Mouse (Mus musculus): ENCODE data around the gene Med13.

Med13 gene

DNA sequence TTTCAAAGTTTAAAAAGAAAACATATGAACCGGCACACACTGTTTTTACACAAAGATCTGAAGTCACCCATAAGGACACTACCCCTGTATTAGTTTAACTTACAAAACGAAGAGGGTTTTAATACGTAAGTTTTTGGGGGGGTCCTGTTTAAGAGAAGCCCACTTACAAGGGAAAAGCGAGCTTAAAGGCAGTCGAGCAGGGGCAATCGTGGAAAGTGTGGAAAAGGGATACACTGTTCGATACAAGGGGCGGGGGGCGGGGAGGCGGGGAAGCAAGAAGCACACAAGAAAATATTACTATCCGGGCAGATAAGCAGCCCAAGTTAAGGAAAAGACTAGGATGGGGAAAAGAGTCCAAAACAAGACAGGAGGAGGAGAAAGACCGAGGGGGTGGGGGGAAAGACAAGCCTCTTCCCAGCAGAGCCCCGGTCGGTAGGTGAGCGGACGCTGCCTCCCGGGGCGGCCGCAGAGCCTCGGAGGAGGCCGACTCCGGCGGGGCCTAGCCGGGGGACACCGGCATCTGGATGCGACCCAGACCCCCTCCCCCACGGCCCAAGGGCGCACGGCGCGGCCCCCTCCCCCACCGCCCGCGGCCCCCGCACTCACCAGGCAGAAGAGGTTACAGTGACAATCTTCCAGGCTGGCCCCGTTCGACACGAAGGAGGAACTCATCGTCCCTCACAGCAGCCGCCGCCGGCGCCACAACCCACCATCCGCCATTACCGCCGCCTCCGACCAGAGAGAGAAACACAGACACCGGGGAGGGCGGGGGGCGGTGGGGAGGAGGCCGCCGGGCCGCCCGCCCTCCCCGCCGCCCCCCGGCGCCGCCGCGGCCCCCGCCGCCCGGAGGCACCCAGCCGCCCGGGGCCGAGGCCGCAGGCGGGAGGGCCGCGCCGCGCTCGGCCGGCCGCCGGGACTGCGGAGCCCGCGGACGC lies at the start of gene Med13:
Med13 (minus strand) TSS at position 749 of the 935 bp plus-strand sequence.
- peak; percentile 63 for DNase-seq (ENCODE audit: low read depth, low spot score)

DNA sequence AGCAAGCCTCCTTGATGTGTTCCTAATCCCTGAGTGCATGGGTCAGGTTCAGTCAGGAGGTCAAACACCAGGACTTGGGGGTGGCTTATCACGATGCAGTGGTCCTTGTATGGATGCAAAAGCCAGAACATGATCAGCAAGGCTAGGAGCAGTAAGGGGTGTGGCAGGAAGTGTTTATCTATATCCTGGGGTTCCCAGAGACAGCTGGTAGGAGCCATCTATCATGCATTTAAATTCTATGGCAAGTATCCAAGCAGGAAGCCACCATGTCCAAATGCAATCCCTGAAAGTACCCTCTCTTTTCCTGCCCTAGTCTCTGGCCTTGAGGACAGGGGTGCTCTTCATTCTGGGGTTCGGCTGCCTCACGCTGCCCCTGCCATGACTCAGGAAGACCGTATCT lies 47.2 kb upstream of the Med13 start:
- DNase-seq (ENCODE audit: low read depth, low spot score) = no peak

DNA sequence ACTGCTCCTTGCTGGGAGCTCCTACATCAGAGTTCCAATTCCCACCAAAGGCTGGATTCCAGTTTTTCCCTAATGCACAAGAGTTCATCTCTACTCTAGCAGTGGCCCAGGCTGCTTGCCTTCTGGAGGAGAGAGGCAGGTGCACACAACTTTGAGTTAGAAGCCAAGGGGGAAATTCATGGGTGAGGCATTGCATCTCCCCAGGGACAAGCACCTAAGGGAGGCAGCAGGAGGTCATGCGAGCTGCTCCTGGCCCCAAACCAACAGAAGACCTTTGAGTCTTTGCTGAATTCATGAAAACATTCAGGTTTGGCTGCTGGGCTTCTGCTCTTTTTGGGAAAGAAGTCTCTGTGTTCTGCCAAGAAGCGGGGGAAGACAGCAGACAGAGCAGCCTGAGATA lies 46.4 kb upstream of the Med13 start:
- DNase-seq (ENCODE audit: low read depth, low spot score) = no peak

DNA sequence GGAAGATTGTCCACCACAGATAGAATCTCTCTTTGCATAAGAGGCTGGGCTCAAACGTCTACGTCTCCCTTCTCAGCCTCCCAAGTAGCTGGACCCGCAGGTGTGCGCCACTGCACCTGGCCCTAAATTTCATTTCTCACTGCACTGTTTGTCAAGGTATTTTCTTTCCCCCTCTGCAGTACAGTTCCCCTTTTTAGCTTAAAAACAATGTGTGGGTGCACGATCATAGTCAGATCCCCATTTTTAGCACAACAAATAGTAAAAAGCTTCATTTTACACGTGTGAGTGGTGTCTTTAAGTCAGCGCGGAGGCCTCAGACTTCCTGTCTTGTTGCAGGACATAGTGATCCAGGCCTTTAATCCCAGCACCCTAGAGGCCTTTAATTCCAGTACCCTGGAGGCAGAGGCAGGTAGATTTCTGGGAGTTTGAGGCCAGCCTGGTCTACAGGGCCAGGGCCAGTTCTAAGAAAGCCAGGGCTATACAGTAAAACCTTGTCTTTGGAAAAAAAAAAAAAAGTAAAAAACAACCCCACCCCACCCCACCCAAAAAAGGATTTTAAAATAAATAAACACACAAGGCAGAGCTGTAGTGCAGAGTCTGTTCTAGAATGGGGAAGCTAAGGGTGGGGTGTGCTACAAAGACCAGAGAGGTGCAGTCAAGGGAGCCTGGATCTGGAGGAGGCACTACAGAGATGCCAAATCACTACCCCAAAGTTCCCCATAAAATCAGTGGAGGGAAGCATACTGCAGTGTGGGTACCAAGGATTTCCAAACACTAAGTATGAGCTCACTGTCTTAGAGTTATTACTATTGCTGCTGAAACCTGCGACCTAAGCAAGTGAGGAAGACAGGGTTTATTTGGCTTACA lies 42.1 kb upstream of the Med13 start:
- no peak for DNase-seq (ENCODE audit: low read depth, low spot score)

DNA sequence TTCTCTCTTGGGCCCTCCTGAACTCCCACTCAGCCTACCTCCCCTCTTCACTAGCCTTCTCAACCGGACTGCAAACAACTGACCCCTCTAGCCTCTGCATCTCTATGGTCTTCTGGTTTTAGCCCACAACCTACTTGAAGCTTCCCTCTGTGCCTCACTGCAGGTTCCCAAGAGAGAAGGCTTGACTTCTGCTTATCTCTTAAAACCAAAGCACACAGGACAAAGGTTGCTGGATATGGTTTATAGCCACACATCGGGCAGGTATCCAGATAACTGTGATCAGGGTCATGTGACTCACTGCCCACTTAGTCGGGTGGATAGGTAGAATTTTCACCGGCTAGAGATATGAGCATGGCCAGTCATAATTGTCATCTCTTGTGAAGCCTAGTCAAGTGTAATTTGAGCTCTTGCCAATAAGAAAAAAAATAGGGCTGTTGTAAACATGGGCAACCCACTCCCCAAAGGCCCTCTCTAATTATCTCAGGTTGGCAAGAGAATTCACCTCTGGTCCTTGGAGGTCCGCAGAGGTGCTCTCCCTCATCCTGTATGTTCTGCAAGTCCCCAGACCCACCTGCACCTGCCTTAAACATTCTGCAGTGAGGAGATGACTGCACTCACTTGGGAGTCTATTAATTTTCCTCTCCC lies 39.7 kb upstream of the Med13 start:
- DNase-seq (ENCODE audit: low read depth, low spot score) = no peak

DNA sequence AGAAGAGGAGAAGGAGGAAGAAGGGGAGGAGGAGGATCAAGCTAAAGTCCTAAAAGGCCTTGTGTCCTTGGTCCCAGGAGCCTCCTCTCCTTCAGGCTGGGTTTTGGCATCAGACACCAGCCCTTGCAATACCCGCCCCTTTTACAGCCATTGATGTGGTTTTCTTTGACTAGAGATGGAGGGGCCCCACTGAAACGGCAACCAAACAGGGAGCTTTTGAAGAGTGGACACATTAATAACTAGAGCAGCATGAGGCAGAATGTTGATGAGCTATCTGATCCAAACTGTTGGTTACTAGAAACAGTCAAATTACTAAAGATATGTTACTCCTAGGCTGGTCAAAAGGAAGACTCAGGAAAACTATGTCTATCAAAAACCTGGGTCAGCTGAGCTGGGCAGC lies 39.1 kb upstream of the Med13 start:
- DNase-seq (ENCODE audit: low read depth, low spot score) = no peak

DNA sequence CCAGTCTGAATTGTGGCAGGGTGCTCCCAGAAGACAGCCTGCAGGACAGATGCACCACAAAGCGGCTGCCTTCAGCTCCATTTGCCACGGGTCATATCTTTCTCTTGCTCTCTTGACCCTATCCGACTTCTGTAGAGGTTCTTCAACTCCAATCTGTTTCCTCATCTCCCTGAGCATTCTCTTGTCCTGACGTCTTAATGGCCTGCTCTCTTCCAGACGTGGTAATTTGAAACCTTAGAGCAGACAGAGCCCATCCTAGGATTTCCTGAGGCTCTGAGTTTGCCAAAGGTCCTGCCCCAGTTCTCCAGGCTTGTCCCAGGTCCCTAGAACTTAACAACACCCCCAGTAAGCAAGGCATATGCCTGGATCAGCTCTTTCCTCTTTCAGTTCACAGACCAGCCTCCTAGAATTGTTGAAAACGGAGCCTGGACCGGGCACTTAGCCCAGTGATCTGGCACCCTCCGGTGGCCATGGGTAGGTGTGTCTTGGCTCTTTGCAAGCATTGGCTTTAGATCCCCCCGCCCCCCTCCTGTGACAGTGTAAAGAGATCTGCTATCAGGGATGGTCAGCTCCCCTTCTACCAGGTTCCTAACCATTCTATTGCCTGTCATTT lies 38.2 kb upstream of the Med13 start:
- DNase-seq (ENCODE audit: low read depth, low spot score) = peak; percentile 54

DNA sequence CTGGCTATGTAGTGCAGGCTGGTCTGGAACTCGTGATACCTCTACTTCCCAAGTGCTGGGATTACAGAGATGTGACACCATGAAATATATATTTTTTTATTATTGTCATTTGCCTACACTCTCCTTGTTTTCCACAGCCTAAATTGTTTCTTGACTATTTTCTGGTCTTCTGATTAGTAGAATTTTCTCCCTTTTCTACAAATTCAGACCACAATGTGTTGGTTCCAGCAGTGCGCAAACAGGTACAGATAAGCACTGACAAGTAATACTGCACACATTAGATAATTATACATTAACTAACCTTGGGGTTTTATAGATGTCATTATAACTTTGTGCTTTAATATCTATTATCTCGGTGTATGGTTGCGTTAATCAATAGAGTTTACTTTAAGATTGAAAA lies 37.7 kb upstream of the Med13 start:
- DNase-seq (ENCODE audit: low read depth, low spot score) = no peak

DNA sequence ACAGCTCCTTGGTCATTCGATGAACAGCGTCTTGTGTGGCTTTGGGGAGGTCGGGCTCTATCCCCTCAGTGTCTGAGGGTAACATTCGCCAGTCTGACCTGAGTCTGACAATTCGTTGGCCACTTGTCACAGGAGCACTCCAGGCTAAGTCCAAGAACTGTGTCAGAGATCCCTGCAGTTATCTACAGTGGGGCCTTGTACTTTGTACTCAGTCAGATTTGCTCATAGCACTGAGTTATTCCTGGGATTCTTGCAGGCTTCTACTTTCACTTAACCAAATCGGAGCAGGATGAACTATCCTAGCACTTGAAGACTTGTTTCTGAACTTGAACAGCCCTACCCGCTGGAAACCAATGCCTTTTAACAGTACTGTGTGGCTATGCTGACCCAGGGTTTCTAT lies 34.3 kb upstream of the Med13 start:
- no peak for DNase-seq (ENCODE audit: low read depth, low spot score)

DNA sequence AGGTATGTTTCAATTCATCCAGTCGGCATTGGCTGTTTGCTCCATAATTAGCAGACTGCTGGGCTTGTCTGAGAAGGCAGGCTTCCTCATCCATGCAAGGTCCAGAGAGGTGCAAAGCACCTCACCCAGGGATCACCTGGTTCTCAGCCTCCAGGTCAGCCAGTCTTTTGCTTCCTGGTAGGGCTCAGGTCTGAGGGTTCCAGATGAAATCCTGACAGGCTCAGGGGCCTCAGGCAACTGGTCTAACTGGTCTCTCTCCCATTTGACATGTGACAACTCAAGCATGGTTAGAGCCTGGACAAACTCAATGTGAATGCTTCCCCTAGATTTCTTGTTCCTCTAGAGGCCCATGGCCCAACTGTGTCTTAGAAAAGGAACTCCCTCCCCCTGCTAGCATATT lies 32.9 kb upstream of the Med13 start:
- DNase-seq (ENCODE audit: low read depth, low spot score) = no peak

DNA sequence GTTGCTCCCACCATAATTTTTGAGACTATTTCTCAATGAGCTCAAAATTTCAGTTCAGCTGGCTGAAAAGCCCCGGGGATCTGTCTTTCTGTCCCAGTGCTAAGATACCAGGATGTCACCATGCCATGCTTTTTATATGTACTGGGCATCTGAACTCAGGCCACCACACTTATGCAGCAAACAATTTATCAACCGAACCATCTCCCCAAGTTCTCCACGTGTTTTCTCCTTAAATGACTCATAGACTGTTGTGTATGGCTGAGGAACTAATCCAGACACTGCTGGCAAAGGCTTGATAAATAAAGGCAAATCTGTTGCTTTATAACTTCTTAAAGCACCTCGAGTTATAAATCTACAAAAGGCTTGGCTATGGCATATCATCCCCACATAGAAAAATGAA lies 32.1 kb upstream of the Med13 start:
- DNase-seq (ENCODE audit: low read depth, low spot score) = no peak

DNA sequence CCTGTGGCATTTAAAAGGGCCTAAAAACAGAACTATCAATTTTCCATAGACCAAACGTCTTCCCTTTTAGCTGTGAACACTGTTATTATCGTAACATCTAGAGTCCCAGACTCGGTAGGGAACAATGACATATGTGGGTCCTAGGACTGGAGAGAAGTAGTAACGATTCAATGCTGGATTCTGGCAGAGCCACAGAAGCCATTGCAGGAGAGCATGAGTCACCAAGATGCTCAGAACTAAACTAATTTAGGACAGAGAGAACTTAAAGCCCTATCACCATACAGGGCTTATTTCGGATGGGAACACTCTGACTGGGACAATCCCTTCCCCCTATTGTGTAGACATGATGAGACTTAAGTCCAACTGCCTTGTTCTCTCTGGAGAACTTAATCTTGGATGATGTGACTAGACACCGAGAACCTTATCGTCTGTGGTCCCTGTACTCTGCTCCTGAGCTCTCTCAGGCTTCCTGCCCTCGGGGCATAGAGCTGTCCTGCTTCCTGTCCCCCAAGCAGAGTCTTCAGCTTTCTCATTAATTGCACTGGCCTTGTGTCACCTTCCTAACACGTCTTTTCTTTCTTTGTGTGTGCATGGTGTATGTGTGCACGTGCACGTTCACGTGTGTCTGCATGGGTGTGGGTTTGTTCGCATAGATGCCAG lies 31.5 kb upstream of the Med13 start:
- DNase-seq (ENCODE audit: low read depth, low spot score) = no peak

DNA sequence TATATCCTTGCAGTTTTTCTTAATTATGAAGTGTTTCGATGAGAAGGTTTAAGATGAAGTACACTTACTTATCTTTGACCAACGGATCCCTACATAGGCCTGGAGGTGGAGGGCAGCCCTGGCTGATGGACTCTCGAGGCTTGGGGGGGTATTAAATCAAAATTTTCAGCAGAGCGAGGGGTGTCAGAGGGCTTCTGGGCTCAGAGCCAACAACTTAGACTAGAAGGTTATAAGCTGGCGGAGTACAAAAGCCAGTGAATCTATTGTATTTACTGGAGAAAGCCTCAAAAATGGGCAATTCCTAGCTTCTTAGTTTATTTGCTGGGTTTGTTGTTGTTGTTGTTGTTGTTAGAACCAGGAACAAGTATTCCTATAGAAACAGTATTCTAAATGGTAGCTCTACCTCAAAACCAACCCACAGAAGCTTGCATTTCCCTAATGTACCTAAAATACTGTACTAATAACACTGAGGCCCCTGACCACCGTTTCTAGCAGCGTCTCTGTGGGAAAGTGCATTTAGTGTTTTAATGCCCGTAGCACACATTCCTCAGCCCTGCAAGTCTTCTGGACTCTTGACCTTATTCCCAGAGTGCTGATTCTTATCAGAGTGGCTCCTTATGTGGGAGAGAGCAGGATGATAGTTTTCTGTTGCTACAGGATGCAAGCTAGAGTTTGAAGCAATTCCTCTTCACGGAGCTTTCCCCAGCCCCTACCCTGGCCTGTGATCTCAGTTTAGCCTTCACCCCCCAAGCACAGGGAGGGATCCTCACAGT lies 29.9 kb upstream of the Med13 start:
- DNase-seq (ENCODE audit: low read depth, low spot score) = no peak

DNA sequence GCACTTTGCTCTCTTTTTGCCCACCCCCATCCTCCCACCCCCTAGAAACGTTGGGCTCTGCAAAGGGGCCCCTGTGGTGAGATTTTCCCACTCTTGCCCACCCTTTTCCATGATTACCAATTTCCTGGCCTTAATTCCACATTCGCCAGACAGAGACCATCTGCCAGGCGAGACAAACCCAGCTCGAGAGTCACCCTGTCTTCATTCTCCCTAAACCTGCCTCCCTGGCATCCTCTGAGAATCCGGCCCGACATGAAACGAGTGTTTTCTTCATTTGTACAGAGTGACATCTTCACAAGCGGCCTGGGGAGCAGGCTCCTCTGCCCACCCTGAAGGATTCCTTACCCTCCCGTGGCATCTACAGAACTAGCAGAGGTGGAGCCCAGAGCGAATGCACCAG lies 29.2 kb upstream of the Med13 start:
- DNase-seq (ENCODE audit: low read depth, low spot score) = no peak

DNA sequence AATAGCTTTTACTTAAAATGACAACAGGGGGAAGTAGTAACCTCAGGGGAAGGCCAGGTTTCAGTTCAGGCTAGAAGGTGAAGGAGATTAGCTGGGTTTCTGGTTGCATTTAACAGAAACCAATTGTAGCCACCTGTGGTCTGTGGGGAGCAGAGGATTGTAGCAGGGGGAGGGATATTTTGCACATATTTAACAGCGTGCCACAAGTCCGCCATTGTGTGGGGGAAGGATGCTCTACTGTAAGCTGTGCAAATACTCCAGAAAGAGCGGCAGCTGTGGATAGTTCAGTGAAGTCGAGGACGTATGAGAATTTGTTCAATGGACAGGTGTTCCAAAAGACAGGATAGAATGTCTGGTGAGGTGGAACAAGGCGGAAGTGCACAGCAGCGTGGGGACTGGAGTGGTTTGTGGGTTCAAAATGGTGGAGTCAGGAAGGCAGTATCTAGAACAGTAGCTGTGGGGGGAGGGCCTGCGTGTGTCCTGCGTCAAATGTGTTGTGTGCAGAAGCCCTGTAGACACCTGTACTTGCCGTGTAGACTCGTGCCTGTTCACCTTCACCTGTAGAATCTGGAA lies 28.4 kb upstream of the Med13 start:
- DNase-seq (ENCODE audit: low read depth, low spot score) = no peak

DNA sequence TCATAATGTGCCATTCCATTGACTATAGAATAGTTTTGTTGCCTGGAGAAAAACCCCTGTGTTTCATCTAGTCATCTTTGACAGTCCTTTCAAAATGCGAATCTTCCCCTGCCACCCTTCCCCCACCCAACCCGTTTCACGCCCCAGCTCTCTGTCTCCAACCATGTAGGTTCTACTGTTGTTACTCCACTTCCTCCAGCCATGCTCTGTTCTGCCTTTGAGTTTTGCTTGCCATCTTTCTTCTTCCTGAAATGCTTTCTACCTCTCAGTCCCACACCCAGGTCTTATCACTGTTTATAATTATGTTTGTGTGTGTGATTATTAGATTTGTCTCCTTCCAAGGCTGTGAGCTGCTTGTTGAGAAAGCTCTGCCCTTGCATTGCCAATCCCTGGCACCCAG lies 26.7 kb upstream of the Med13 start:
- no peak for DNase-seq (ENCODE audit: low read depth, low spot score)

DNA sequence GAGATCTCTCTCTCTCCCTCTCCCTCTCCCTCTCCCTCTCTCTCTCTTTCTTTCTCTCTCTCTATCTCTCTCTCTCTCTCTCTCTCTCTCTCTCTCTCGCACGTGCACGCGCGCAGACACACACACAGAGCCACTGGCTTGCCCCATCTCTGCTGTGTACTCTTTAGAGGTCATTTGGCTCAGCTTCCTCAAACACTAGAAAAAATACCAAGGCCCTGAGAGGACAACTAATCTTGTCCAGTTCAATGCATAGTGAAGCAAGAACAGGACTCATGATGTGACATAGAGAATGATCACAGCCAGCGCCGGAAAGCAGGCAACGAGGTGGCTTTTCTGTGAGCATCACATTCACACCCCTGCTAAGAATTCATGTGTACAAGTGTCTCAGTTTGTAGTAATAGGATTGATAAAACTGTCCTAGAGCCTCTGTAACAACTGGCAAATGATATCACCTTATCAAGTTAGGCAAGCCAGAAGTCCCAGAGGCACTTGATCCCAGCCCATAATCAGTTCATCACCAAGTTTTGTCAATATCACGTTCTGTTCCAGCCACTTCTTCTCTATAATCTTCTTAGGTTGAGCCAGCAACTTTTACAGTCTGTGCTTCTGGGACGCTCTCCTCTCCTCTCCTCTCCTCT lies 25.2 kb upstream of the Med13 start:
- no peak for DNase-seq (ENCODE audit: low read depth, low spot score)

DNA sequence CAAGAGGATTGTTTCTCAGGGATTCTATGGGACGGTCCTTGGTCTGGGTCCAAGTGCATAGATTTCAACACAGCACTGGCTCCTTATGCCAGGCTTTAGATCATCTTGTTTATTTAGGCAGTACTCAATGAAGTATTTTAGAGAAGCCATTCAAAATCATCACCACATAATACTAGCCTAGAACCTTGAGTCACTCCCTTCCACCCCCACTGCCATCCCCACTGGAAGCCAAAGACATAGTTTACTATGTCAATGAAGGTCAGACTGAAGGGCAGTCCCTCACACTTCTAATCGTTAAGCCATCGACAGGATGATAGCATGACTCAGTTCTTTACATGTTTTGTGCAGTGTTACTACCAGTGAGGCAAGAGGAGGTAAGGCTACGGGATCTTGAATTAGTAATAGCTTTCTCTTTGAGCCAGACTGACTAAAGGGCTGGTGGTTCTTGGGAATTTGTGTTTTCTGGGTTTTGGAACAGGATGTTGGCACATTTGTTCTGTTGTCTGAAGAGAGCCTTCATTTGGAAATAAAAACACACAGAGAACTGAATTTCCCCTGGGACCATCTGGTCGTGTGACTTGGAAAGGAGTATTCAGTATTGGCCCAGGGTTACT lies 24.2 kb upstream of the Med13 start:
- no peak for DNase-seq (ENCODE audit: low read depth, low spot score)
